Mouse (Mus musculus): ENCODE measurements around the gene Slc10a3.
A peak's percentile ranks its signal among the peaks of the same experiment; 100 is the strongest.
"Not testable (repeated sequence)": the region's sequence is repeated elsewhere in the genome, so short reads cannot be mapped to it uniquely, and the experiment has no call there.

The Slc10a3 gene

DNA sequence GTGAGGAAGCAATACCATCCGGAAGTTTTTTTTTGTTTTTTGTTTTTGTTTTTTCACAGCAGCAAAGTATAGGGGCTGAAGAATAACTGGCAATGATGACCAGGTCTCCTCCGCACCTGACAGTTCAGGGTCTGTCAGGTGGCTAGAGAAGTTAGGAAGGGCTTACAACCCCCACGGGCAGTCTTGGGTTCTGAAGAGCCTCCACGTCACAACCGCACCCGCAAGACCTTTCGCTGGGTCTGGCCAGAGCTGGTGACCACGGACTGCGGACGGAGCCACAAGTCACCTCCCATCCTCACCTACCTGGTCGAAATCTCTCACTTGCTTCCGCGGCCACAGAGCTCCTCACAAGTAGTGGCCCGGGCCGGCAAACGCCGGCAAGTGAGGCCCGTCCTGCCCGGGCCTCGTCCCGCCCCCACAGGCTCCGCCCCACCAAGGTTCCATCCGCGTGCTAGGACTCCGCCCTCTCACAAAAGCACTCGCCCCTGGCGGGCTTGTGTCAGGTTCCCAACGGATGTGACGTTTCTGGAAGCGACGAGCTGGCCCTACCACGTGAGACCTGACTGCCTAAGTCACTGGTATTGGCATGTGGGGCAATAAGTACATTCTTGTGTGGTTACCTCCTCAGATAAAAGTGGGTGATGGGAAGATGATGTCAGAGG is at the start of gene Slc10a3, which contains the start of gene Ubl4a:
TSS of gene Slc10a3 (minus strand) at position 462 of the 662 bp plus-strand sequence.
TSS of gene Ubl4a (minus strand) at position 331 of the 662 bp plus-strand sequence.
- DNase-seq (ENCODE audit: low spot score in 2 of 2): peak; percentile 86 to 89

DNA sequence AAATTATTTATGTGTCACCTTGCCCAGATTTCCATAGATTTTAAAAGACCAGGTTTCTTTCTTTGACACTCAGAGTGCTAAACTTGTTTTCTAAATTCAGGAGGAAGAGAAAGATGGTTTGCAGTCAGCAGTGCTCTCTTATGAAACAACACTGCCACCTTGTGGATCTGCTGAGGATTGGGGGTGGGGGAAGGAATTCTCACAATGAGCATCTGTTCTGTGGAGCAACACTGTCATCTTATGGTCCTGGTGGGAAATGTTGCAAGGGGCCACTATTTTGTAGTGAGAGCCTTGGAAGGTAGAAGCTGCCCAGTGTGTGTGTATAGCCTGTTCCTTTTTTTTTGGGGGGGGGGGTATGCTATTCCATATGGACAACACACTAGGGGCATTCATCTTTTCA is 40.2 kb upstream of the Slc10a3 start:
- DNase-seq (ENCODE audit: low spot score in 2 of 2): peak; percentile 63 to 78

DNA sequence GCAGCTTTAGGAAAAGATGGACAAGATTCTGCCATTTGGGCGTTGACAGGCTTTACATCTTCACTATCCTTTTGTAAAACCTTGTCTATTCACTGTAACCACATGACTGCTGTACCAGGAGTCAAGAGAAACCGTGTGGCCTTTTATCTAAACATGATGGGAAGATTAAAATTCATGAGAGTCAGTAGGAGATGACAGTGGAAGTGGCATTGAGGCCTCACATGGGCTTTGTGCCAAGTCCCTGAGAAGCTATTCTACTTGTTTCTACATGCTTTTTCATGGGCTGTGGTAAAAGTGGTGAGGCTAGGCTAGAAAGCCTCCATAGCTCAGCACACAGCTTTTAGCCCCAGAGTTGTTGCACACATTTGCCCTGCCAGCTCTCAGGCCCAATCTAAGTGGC is 35.2 kb upstream of the Slc10a3 start:
- no peak for DNase-seq (ENCODE audit: low spot score in 2 of 2)

DNA sequence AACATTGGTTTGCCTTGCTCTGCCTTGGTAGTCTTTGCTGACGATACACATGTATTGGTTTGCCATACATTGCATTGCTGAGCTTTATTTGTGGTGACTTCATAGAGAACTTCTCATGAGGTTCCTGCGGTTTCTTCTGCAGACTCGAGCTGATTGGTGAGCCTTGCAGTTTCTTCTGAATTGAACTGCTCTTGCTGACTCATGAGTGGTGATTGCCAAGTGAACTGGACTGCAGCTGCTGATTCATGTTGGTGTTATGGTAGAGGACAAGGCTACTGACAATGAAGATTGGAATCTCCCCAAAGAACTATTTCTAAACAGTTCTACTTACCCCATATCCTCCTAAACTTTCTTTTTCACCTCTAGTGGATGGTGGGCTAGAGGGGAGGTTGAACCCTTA is 27.0 kb upstream of the Slc10a3 start:
- no peak for DNase-seq (ENCODE audit: low spot score in 2 of 2)

DNA sequence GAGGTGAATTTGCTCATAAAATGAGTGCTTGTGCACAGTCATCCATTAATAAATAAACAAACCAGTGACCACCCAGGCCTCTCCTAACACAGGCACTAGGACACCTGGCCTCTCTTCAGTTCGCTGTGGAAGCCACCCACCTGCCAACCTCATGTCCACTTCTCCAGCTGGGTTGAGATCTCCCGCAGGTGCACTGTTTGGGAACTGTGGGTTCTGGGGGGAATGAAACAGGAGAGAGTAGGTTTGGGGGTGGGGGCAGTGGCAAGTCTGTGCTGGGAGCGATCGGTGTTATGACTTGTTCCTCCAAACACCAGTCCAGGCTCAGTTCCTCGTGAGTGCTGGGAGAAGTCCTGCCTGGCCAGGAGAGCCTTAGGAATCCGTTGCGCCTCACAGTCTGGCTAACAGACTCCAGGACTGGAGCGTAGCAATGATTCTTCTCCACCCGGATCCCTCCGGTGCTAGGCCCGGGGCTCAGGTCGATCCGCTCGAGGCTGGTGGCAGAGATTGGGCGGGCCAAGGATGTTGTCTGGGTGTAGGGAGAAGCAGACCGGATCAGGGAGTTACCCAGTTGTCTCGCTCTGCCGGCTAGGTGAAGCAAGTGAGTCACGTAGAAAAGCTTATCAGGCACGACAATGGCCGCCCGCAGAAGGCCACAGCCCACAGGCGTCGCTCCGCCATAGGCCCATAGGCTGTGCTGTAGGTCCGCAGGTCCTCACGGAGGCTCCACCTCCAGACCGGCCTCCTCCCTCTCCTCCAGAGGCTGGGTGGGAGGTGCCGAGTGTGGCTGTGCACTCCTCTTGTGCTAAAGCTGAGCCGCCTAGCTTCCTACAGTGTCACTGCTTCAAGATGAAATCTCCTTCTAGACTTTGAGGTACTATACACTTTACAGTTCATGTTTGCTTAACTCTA is 19.6 kb upstream of the Slc10a3 start, which contains the start of the genes Fam3a and Ikbkg:
TSS of gene Fam3a (minus strand) at position 738 of the 909 bp plus-strand sequence.
TSS of gene Ikbkg (plus strand) at position 756 of the 909 bp plus-strand sequence.
- DNase-seq (ENCODE audit: low spot score in 2 of 2): peak; percentile 85 to 86

DNA sequence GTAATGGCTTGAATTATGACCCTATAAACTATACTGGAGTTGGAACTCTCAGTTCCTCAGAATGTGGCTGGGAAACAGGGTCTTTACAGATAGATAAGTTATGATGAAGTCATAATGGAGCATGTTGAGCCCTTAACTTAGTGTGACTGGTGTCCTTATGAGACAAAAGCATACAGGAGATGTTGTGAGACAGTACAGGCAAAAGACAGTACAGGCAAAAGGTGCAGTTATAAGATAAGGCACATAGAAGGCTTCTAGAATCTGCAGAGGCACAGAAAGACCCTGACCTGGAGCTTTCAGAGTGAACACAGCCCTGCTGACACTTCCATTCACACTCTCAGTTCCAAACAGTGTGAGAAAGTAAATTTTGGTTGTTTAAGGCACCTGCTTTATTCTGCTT is 15.0 kb upstream of the Slc10a3 start:
- DNase-seq (ENCODE audit: low spot score in 2 of 2): no peak

DNA sequence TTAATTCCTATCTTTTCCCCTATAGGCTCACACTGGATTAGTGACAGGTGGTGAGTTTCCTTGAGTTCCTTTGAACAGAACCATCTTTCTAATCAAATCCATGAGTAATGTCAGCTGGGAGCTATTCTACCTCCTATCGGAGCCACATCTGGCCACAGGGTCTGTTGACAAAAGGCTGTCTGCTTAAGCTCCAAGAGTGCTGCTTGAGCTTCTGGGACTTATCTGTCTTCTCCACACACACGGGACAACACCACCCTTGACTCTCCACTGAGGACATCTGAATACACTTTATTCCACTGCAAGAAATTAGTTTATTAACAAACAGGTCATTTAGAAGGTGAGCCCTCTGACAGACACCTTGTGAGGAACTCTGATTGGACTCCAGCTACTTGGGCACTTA is 11.3 kb upstream of the Slc10a3 start:
- DNase-seq (ENCODE audit: low spot score in 2 of 2): no peak

DNA sequence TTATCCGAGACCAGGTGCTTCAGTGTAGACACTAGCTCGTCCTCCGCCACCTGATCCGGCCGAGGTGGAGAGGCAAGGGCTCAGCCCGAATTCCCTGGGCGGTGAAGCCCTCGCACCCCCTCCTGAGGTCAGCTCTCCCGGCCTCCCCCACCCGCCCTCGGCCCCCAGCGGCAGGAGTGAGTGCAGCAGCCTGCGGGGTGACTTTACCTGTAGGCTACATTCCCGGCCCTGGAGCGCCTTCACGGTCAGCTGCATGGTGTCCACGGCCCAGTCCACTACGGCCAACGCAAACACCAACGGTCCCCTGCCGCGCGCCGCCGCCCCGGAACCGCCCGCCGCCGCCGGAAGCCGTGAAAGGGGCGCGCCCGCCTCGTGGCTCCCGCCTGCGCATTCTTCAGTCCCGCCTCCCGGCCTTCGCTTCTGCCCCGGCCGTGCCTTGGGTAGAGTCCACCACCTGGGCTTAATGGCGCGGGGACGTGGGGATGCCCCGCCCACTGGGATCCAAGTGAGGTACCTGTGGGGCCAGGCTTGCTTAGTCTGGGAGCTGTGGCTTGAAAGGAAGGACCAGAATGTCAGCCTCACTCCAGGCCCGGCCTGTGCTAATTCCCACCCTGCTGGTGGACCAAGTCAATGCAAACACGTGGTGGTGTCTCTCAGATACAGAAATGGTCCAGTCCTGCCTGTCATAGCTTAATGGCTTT is 4.8 kb downstream of the Slc10a3 start:
- peak; percentile 69 to 87 for DNase-seq (ENCODE audit: low spot score in 2 of 2)

DNA sequence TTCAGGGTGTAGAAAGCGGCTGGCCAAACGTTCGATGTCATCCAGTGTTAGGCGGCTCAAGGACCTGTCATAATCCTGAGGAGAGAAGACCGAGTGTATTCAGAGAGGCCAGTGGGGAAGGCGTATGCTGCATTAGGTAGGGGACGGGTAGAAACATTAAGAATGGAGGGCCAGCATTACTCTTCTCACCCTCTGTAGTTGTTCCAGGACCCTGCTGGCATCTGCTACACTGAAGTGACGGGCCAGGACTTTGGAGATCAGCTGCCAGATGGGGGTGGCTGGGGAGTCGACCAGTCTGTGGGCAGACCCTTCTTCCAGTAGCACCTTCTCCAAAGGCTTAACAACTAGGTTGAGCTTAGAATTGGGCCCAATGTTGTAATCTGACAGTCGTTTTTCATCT is 5.6 kb downstream of the Slc10a3 start:
- DNase-seq (ENCODE audit: low spot score in 2 of 2): no peak

DNA sequence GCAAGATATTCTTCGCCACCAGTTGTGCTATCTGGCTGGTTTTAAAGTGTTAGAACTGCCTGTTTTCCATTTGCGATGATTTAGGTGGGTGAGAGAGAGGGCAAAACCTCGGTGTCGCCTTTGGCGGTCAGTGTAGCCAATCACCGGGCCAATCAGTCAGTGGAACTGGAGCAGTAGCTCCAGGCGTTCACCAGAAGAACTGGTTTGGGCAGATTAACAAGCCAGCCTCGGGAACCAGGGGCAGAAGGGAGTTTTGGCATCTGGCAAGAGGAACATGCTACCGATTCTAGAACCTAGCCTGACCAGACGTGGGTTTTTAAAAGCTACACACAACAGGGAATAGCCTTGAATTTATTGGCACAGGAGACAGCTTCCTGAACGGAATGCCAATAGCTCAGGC is 14.0 kb downstream of the Slc10a3 start:
- DNase-seq (ENCODE audit: low spot score in 2 of 2): no peak

DNA sequence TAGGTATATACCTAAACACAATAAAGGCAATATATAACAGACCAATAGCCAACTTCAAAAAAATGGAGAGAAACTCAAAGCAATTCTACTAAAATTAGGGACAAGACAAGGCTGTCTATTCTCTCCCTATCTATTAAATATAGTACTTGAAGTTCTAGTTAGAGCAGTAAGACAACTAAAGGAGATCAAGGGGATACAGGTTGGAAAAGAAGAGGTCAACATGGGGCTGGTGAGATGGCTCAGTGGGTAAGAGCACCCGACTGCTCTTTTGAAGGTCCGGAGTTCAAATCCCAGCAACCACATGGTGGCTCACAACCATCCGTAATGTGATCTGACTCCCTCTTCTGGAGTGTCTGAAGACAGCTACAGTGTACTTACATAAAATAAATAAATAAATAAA is 16.1 kb downstream of the Slc10a3 start:
- not testable (repeated sequence) for DNase-seq (ENCODE audit: low spot score in 2 of 2)

DNA sequence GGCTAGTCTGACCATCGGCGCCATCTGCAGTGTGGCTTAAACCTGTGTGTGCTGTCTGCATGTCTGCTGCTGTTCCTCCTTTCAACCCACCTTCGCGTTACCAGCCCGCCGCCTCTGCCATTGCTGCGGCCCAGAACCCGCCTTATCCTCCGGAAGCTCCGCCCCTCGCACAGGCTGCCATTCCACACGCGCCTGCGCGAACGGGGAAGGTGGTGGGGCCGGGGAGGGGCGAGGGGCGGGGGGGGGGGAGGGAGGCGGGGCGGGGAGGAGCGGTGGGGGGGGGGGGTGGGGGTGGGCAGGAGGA is 19.7 kb downstream of the Slc10a3 start, which contains the start of gene Lage3:
TSS of gene Lage3 (minus strand) at position 152 of the 304 bp plus-strand sequence.
- peak; percentile 79 to 86 for DNase-seq (ENCODE audit: low spot score in 2 of 2)

DNA sequence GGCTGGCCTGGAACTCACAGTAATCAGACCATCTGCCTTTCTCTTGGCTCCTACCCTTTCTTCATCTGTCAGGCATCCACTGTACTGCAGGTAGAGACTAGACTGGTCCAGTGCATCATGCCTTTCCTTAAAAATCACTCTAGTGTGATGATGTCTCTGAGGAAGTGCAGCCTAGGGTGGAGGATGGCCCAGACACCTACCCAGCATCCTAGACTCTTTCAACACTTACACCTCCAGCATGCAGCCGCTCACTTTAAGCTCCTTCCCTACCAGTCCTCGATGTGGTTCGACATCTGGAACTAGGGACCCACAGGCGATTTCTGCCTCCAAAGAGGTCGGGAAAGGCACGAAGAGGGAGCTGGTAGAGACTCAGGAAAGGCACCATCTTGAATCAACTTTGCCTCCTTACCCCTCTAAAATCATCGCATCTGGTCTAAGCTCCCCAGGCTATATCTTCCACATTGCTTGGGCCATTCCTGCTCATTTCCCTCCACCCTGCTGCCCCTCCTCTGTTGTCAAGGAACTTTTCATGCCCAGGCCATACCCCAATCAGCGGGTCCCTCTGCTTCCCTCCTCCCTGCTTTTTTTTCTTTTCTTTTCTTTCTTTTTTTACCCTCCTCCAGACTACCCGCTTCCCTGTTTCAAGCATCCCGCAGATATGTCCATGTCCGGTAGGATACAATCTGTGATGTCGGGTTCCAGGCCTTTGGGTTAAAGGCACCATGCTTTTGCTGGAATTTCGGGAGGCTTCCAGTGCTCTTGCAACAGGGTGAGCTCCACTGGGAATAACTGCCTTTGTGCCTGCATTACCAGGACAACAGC is 20.3 kb downstream of the Slc10a3 start:
- DNase-seq (ENCODE audit: low spot score in 2 of 2): no peak

DNA sequence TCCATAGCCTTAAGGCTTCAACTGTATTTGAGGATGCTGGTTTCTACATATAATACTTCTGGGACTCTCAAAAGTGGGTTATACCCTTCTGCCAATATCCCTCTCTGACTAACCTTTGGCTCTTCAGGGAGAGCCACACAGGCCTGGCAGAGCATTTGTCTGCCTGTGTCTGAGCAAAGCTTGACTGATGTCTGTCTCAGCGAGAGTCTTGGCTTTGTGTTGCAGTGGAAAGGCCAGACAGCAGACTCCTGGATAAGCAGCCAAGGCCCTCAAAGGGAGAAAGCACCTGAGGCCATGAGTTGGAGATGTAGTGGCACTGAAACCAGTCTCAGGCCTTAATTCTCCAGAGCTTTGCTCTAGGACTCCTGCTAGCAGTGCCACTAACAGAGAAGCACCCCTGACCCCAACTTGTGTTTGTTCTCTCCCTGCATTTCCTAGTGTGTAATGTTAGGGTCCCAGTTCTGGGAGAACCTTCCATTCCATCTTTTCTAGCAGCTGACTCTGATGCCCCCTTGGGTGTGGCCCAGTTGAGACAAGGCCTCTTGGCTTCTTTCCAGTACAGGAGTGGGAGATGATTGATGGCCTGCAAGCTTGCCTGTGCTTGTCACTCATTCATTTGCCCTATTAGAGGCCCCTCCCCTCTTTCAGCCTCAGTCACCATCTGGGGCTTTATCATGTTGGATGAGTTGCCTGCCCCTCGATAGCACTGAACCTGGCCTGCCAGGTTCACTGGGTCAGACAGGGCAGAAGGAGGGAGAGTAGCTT is 42.8 kb downstream of the Slc10a3 start:
- DNase-seq (ENCODE audit: low spot score in 2 of 2): no peak

DNA sequence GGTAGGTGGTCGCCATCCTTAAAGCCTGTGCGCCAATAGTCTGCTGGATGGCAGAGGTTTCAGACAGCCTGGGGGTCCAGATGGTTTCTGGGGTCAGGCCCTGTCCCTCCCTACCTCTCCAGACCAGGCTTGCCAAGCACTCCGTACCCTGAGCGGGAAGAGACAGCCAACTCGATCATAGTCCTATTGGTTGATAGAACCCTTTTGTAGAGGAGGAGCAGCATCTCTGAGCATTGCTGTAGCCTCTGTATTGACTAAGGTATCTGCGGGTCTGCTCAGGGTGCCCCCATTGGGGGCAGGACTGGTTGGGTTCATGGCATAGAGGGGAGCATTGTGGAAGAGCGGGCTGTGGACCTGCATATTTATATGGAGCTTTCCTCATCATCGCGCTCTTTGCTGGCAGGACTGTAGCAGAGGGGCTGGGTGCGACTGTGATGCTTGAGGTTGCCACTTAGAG is 43.9 kb downstream of the Slc10a3 start:
- DNase-seq (ENCODE audit: low spot score in 2 of 2): no peak

DNA sequence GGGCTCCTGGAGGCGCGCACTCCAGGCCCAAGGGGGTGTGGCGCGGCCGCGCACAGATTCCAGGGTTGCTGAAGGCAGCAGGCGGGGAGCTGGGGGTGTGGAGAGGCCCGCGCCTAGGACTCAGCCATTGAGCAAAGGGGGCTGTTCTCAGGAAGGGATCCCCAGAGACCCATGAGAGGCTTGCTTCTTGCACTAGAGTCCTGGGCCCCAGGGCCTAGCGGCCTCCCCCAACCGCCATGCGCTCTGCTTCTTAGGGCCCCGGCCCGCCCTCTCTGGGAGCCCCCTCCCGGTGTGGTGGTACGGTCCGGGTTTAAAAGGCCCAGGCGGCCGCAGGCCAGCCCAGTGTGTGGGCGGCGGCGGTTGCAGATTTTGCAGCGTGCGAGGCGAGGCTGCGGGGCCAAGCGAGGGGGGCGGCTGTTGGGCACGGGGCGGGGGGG is 44.4 kb downstream of the Slc10a3 start, which contains the start of gene Plxna3:
TSS of gene Plxna3 (plus strand) at position 342 of the 437 bp plus-strand sequence.
- DNase-seq (ENCODE audit: low spot score in 2 of 2): peak; percentile 55 to 79

Measured in spleen, postnatal 4 days (tissue).